Mouse (Mus musculus): ENCODE results near the gene Zfp446. TPM values are rescaled to one million over a fixed set of nuclear protein-coding genes. Genes with fewer than 3 reads are reported as not detected.

The Zfp446 gene
- polyA plus RNA-seq, 1 experiment from 2014 or later = 2.1 TPM

DNA sequence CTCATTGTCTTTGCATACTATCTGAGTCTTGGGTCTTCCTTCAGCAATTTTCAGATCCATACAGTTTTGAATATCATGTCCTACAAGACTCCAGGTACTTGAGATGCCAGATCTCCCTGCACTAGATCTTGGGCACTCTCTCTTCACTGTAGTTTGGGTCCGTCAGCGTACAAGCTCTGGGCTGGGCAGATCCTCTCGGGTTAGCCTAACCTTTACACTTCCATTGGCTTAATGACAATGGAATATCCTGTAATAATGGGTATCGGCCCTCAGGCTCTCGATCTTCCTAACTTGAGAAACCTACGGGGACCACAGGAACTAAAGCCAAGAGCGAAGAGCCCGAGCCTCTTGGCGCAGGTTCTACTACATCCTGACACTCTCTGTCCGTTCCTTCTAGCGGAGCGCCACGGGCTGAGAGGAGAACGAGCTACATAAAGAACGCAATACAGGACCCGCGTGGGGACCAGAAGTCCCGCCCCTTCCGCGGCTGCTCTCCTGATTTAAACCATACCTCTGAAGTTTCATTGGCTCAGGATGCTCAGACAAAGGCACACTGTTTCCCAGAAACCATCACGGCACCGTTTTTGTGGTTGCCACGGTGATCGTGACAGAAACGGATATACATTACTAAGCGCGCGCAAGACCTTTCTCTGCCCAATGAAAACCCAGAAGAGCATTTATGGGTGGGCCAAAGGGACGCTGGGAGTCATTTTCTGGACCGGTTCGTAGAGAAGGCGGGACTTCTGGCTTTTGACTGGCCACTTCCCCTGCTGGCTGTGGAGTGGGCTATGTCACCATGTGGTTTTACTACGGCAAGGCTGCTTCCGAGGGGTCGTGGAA is 28.4 kb upstream of the Zfp446 start:
- peak overlapping the region; percentile 80 for H3K4me2 ChIP-seq (replicated peaks; ENCODE audit: low read depth)
- ATAC-seq (ENCODE audit: low FRiP score, low TSS enrichment) (peak; percentile 97), DNase-seq (ENCODE audit: low spot score) (peak; percentile 86)
- peak overlapping the region; percentile 76 for H3K27ac ChIP-seq (replicated peaks)
- H3K4me3 ChIP-seq (ENCODE audit: low read depth, low read length) = peak overlapping the region; percentile 49
- 7% methylated on average over 35 of the region's 35 CpGs for WGBS
- no peaks in the 10 kb centered on the region for H3K9me3 ChIP-seq (ENCODE audit: control insufficient read depth, low read length)
- H3K27me3 ChIP-seq (ENCODE audit: control insufficient read depth, insufficient read depth, low read length) = no peaks in the 10 kb centered on the region
- TF ChIP-seq EP300 (optimal IDR thresholded peaks at IDR 0.05) = no peak
- TF ChIP-seq CTCF (IDR thresholded peaks at IDR 0.05; ENCODE audit: low read depth) = no peak; the same call in 1 of the 2 replicates
- H3K36me3 ChIP-seq (ENCODE audit: control insufficient read depth, insufficient read depth, low read length) = no peaks in the 10 kb centered on the region
- peak overlapping the region; percentile 63 for H3K9ac ChIP-seq (ENCODE audit: low read length)
- H3K4me1 ChIP-seq (replicated peaks; ENCODE audit: control insufficient read depth, insufficient read depth) = peaks cover 3% of the 10 kb centered on the region; the same call in 1 of the 2 replicates

GRCm38 (mm10) chr7:12949872-12950229 is 27.8 kb upstream of the Zfp446 start:
- DNase-seq (ENCODE audit: low spot score) = no peak
- no peak for TF ChIP-seq CTCF (IDR thresholded peaks at IDR 0.05; ENCODE audit: low read depth)
- no peak for TF ChIP-seq EP300 (optimal IDR thresholded peaks at IDR 0.05)
- WGBS = 3% methylated on average over 16 of the region's 16 CpGs
- peak overlapping the region; percentile 49 for H3K4me3 ChIP-seq (ENCODE audit: low read depth, low read length)
- peak overlapping the region; percentile 76 for H3K27ac ChIP-seq (replicated peaks)
- no peaks in the 10 kb centered on the region for H3K36me3 ChIP-seq (ENCODE audit: control insufficient read depth, insufficient read depth, low read length)
- peaks cover 3% of the 10 kb centered on the region; the same call in 1 of the 2 replicates for H3K4me1 ChIP-seq (replicated peaks; ENCODE audit: control insufficient read depth, insufficient read depth)
- H3K27me3 ChIP-seq (ENCODE audit: control insufficient read depth, insufficient read depth, low read length) = no peaks in the 10 kb centered on the region
- peak; percentile 25 for ATAC-seq (ENCODE audit: low FRiP score, low TSS enrichment)
- H3K4me2 ChIP-seq (replicated peaks; ENCODE audit: low read depth) = peak overlapping the region; percentile 80
- H3K9me3 ChIP-seq (ENCODE audit: control insufficient read depth, low read length) = no peaks in the 10 kb centered on the region
- peak overlapping the region; percentile 63 for H3K9ac ChIP-seq (ENCODE audit: low read length)

DNA sequence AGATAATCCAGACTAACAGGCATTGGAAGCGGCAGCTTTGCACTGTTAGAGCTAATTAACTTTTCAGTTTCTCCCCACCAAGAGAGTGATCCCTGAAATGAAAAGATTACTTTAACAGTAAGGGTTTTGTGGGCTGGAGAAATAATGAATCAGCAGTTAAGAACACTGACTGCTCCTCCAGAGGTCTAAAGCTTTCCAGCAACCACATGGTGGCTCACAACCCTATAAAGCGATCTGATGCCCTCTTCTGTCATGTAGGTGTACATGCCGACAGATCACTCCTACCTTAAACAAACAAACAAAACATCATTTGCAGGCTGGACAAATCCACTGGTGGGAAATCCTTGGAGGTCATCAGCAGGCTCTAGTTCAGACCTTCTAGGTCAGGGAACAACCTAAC is 22.8 kb upstream of the Zfp446 start:
- H3K36me3 ChIP-seq (ENCODE audit: control insufficient read depth, insufficient read depth, low read length) = no peaks in the 10 kb centered on the region
- no peaks in the 10 kb centered on the region for H3K27me3 ChIP-seq (ENCODE audit: control insufficient read depth, insufficient read depth, low read length)
- H3K4me1 ChIP-seq (replicated peaks; ENCODE audit: control insufficient read depth, insufficient read depth) = peaks cover under 1% of the 10 kb centered on the region; the same call in 1 of the 2 replicates
- H3K27ac ChIP-seq (replicated peaks) = no peak overlapping the region
- no peaks in the 10 kb centered on the region for H3K9me3 ChIP-seq (ENCODE audit: control insufficient read depth, low read length)
- 39% methylated on average over 3 of the region's 3 CpGs for WGBS
- no peak overlapping the region for H3K9ac ChIP-seq (ENCODE audit: low read length)
- H3K4me3 ChIP-seq (ENCODE audit: low read depth, low read length) = no peak overlapping the region
- no peak for DNase-seq (ENCODE audit: low spot score)
- peak; percentile 47 for TF ChIP-seq CTCF (IDR thresholded peaks at IDR 0.05; ENCODE audit: low read depth)
- TF ChIP-seq EP300 (optimal IDR thresholded peaks at IDR 0.05) = no peak
- H3K4me2 ChIP-seq (replicated peaks; ENCODE audit: low read depth) = no peak overlapping the region
- ATAC-seq (ENCODE audit: low FRiP score, low TSS enrichment) = no peak

GRCm38 (mm10) chr7:12957511-12957910 is 20.1 kb upstream of the Zfp446 start:
- no peaks in the 10 kb centered on the region for H3K4me1 ChIP-seq (replicated peaks; ENCODE audit: control insufficient read depth, insufficient read depth)
- H3K27me3 ChIP-seq (ENCODE audit: control insufficient read depth, insufficient read depth, low read length) = no peaks in the 10 kb centered on the region
- H3K4me3 ChIP-seq (ENCODE audit: low read depth, low read length) = no peak overlapping the region
- no peak overlapping the region for H3K27ac ChIP-seq (replicated peaks)
- H3K9ac ChIP-seq (ENCODE audit: low read length) = no peak overlapping the region
- H3K4me2 ChIP-seq (replicated peaks; ENCODE audit: low read depth) = no peak overlapping the region
- DNase-seq (ENCODE audit: low spot score) (no peak), ATAC-seq (ENCODE audit: low FRiP score, low TSS enrichment) (no peak)
- no peaks in the 10 kb centered on the region for H3K9me3 ChIP-seq (ENCODE audit: control insufficient read depth, low read length)
- TF ChIP-seq CTCF (IDR thresholded peaks at IDR 0.05; ENCODE audit: low read depth) (no peak), EP300 (optimal IDR thresholded peaks at IDR 0.05) (no peak)
- no peaks in the 10 kb centered on the region for H3K36me3 ChIP-seq (ENCODE audit: control insufficient read depth, insufficient read depth, low read length)
- 69% methylated on average over 5 of the region's 5 CpGs for WGBS

- Histone ChIP-seq H3K9me3 (ENCODE audit: control insufficient read depth, low read length) (no peaks in the 10 kb centered on the region), H3K4me3 (ENCODE audit: low read depth, low read length) (no peak overlapping the region), H3K27ac (replicated peaks) (no peak overlapping the region), H3K36me3 (ENCODE audit: control insufficient read depth, insufficient read depth, low read length) (no peaks in the 10 kb centered on the region), H3K4me1 (replicated peaks; ENCODE audit: control insufficient read depth, insufficient read depth) (no peaks in the 10 kb centered on the region), H3K27me3 (ENCODE audit: control insufficient read depth, insufficient read depth, low read length) (no peaks in the 10 kb centered on the region), H3K9ac (ENCODE audit: low read length) (no peak overlapping the region), H3K4me2 (replicated peaks; ENCODE audit: low read depth) (no peak overlapping the region)
- TF ChIP-seq EP300 (optimal IDR thresholded peaks at IDR 0.05) = no peak
- TF ChIP-seq CTCF (IDR thresholded peaks at IDR 0.05; ENCODE audit: low read depth) = no peak
- WGBS = 71% methylated on average over 4 of the region's 4 CpGs
- DNase-seq (ENCODE audit: low spot score) (no peak), ATAC-seq (ENCODE audit: low FRiP score, low TSS enrichment) (no peak)
These were observed 18.7 kb upstream of the Zfp446 start for GRCm38 (mm10) chr7:12958948-12959347.

GRCm38 (mm10) chr7:12959718-12960117 is 17.9 kb upstream of the Zfp446 start:
- no peaks in the 10 kb centered on the region for H3K36me3 ChIP-seq (ENCODE audit: control insufficient read depth, insufficient read depth, low read length)
- TF ChIP-seq CTCF (IDR thresholded peaks at IDR 0.05; ENCODE audit: low read depth) (no peak), EP300 (optimal IDR thresholded peaks at IDR 0.05) (no peak)
- no peaks in the 10 kb centered on the region for H3K4me1 ChIP-seq (replicated peaks; ENCODE audit: control insufficient read depth, insufficient read depth)
- ATAC-seq (ENCODE audit: low FRiP score, low TSS enrichment) (no peak), DNase-seq (ENCODE audit: low spot score) (no peak)
- H3K9ac ChIP-seq (ENCODE audit: low read length) = no peak overlapping the region
- no peak overlapping the region for H3K4me2 ChIP-seq (replicated peaks; ENCODE audit: low read depth)
- WGBS = 27% methylated on average over 4 of the region's 4 CpGs
- H3K9me3 ChIP-seq (ENCODE audit: control insufficient read depth, low read length) = no peaks in the 10 kb centered on the region
- no peak overlapping the region for H3K4me3 ChIP-seq (ENCODE audit: low read depth, low read length)
- no peaks in the 10 kb centered on the region for H3K27me3 ChIP-seq (ENCODE audit: control insufficient read depth, insufficient read depth, low read length)
- no peak overlapping the region for H3K27ac ChIP-seq (replicated peaks)
